Mouse (Mus musculus): ENCODE data around the gene Cdh13. TPM values are rescaled to one million over a fixed set of nuclear protein-coding genes. Genes with fewer than 3 reads are reported as not detected.

Cdh13 gene
- polyA plus RNA-seq, 1 experiment: 18.4 TPM

DNA sequence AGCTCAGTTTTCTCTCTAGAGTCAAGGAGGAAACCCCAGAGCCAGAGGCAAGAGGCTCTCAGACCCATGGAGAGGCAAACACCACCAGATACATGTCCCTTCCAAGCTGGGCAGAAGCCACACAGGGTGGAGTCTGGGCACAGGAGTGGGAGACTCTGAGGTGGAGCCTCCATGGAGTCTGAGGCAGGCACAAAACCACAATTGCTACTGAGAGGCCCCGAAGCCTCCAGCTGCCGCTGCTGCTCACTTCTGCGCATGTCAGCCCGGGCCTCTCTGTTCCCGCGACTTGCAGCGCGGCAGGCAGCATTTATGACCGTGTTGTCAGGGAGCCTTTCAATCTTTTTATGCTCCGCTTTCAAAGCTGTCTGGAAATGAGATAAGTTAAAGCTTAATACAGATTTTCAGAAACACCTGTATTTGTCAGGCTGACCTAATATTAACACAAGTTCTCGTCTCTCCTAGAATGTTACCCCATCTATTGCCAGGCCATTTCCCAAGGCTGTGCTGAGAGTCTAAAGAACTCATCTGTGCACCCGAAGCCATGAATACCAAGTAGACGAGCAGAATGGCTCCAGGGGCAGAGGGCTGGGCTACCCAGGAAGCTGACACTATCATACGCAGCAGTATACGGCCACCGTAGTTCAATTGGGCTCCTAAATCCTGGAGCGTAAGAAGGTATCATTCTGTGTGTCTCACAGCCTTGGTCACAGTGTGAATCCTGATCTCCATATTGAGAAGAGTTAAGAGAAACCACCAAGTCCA lies 30.1 kb downstream of the Cdh13 start:
- no peak for DNase-seq
- no peaks in the 10 kb centered on the region for H3K27me3 ChIP-seq (ENCODE audit: control insufficient read depth, insufficient read depth, low read length)
- no peak overlapping the region for H3K4me3 ChIP-seq (replicated peaks; ENCODE audit: insufficient read depth, low read depth, low read length)
- H3K4me1 ChIP-seq (ENCODE audit: control insufficient read depth, insufficient read depth, low read length): no peaks in the 10 kb centered on the region
- WGBS: 78% methylated on average over 17 of the region's 17 CpGs
- no peak for TF ChIP-seq POLR2A (IDR thresholded peaks at IDR 0.05; ENCODE audit: borderline replicate concordance, insufficient read depth, low read length)
- TF ChIP-seq CTCF (IDR thresholded peaks at IDR 0.05; ENCODE audit: borderline replicate concordance, insufficient read depth, low read depth, low read length): no peak
- no peak overlapping the region for H3K27ac ChIP-seq (ENCODE audit: insufficient read depth, low read length)

DNA sequence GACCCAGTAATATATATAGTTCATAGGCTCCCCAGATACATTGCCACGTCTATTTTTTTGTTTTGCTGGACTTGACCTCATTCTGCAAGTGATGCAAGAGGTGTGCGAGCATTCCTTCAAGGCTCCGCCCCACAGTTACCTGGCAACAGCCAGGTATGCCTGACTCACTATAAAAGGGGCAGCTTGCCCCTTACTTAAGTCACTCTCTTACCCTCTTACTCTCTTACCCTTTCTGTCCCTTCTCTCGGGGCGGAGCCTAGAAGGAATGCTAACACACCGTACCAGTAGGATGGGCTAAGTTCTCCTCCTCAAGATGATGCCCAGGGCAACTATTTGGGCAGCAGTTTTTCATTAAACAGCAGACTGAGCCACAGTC lies 30.6 kb downstream of the Cdh13 start:
- TF ChIP-seq CTCF (IDR thresholded peaks at IDR 0.05; ENCODE audit: borderline replicate concordance, insufficient read depth, low read depth, low read length) (no peak), POLR2A (IDR thresholded peaks at IDR 0.05; ENCODE audit: borderline replicate concordance, insufficient read depth, low read length) (no peak)
- H3K27me3 ChIP-seq (ENCODE audit: control insufficient read depth, insufficient read depth, low read length): no peaks in the 10 kb centered on the region
- 92% methylated on average over 6 of the region's 6 CpGs for WGBS
- no peak for DNase-seq
- H3K4me1 ChIP-seq (ENCODE audit: control insufficient read depth, insufficient read depth, low read length): no peaks in the 10 kb centered on the region
- H3K27ac ChIP-seq (ENCODE audit: insufficient read depth, low read length): no peak overlapping the region
- no peak overlapping the region for H3K4me3 ChIP-seq (replicated peaks; ENCODE audit: insufficient read depth, low read depth, low read length)

DNA sequence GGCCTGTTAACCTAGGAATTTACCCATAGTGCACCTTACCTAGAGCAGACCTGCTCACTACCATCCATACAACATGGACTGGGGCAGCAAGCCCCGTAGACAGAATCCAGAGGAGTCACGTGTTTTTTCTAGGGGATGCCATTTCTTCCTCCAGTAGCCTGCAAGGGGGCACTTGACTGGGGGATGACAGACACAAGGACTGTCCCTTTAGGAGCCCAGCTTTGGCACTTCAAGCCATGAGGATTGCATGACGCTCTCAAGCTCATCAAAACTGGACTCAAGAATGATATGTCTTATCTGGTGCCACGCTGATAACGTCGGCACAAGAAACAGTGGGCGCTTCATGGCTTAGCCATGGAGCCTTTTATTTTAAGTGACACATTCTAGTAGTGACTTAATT lies 31.4 kb downstream of the Cdh13 start:
- Histone ChIP-seq H3K27me3 (ENCODE audit: control insufficient read depth, insufficient read depth, low read length) (no peaks in the 10 kb centered on the region), H3K27ac (ENCODE audit: insufficient read depth, low read length) (no peak overlapping the region), H3K4me1 (ENCODE audit: control insufficient read depth, insufficient read depth, low read length) (no peaks in the 10 kb centered on the region), H3K4me3 (replicated peaks; ENCODE audit: insufficient read depth, low read depth, low read length) (no peak overlapping the region)
- TF ChIP-seq CTCF (IDR thresholded peaks at IDR 0.05; ENCODE audit: borderline replicate concordance, insufficient read depth, low read depth, low read length): no peak
- 97% methylated on average over 7 of the region's 7 CpGs for WGBS
- no peak for DNase-seq

DNA sequence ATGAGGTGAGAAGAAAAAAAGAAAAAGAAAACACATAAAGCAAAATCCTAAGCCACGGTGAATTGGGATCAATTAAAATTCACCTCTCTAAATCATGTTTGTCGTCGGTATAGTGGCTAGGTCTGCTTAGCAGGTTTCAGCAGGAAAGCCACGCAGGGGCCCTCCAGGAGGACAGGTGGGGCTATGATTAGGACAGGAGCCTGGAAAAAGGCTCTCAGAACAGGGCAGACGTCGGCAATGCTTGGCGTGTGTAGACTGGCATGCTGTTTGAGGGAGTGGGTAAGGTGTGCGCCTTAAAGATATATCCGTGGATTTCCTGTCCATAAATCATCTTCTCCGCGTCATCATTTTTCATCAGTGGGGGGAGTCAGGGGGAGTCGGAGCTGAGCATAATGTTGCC lies 32.9 kb downstream of the Cdh13 start:
- H3K27me3 ChIP-seq (ENCODE audit: control insufficient read depth, insufficient read depth, low read length): no peaks in the 10 kb centered on the region
- no peaks in the 10 kb centered on the region for H3K4me1 ChIP-seq (ENCODE audit: control insufficient read depth, insufficient read depth, low read length)
- no peak overlapping the region for H3K4me3 ChIP-seq (replicated peaks; ENCODE audit: insufficient read depth, low read depth, low read length)
- no peak for TF ChIP-seq POLR2A (IDR thresholded peaks at IDR 0.05; ENCODE audit: borderline replicate concordance, insufficient read depth, low read length)
- no peak for TF ChIP-seq CTCF (IDR thresholded peaks at IDR 0.05; ENCODE audit: borderline replicate concordance, insufficient read depth, low read depth, low read length)
- DNase-seq: no peak
- WGBS: 89% methylated on average over 12 of the region's 12 CpGs
- H3K27ac ChIP-seq (ENCODE audit: insufficient read depth, low read length): no peak overlapping the region

DNA sequence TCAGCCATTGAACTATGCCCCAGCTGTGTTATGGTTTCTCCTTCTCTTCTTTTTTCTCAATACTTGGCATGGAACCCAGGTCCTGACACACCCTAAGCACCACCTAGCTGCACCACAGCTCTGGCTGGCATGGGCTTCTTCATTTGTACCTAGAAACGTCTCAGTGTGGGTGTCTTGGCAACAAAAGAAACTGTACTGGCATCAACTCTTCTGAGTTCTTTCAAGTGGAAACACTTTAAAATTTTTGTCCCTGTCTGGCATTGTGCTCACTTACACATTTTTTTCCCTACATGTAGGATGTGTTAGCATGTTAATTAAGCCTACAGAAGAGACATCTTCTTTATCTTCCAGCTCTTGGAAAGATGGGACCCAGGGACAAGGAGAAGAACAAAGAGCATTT lies 37.0 kb downstream of the Cdh13 start:
- H3K27me3 ChIP-seq (ENCODE audit: control insufficient read depth, insufficient read depth, low read length): no peaks in the 10 kb centered on the region
- no peak overlapping the region for H3K4me3 ChIP-seq (replicated peaks; ENCODE audit: insufficient read depth, low read depth, low read length)
- no peak for DNase-seq
- TF ChIP-seq POLR2A (IDR thresholded peaks at IDR 0.05; ENCODE audit: borderline replicate concordance, insufficient read depth, low read length) (no peak), CTCF (IDR thresholded peaks at IDR 0.05; ENCODE audit: borderline replicate concordance, insufficient read depth, low read depth, low read length) (no peak)
- H3K4me1 ChIP-seq (ENCODE audit: control insufficient read depth, insufficient read depth, low read length): no peaks in the 10 kb centered on the region
- H3K27ac ChIP-seq (ENCODE audit: insufficient read depth, low read length): no peak overlapping the region
- 32% methylated on average over 1 of the region's 1 CpGs for WGBS

DNA sequence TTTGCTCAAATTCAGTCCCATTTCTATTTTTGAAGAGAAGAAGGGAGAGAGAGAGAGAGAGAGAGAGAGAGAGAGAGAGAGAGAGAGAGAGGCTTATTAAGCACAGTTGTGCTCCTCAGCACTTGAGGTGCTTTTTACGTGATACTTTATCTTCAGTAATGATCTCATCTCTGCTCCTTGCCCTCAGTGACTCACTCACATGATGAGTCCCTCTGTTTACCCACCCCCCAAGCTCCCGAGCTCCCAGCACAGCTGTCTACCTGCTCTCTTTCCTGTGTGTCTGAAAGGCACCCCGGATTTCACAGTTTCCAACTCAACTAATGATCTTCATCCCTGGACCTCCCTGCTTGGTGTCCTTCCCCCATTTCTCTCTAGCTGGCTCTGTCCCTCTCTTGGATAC lies 39.9 kb downstream of the Cdh13 start:
- Histone ChIP-seq H3K4me3 (replicated peaks; ENCODE audit: insufficient read depth, low read depth, low read length) (no peak overlapping the region), H3K27me3 (ENCODE audit: control insufficient read depth, insufficient read depth, low read length) (no peaks in the 10 kb centered on the region), H3K27ac (ENCODE audit: insufficient read depth, low read length) (no peak overlapping the region), H3K4me1 (ENCODE audit: control insufficient read depth, insufficient read depth, low read length) (no peaks in the 10 kb centered on the region)
- DNase-seq: no peak
- 84% methylated on average over 3 of the region's 3 CpGs for WGBS
- TF ChIP-seq CTCF (IDR thresholded peaks at IDR 0.05; ENCODE audit: borderline replicate concordance, insufficient read depth, low read depth, low read length): no peak
- TF ChIP-seq POLR2A (IDR thresholded peaks at IDR 0.05; ENCODE audit: borderline replicate concordance, insufficient read depth, low read length): no peak

DNA sequence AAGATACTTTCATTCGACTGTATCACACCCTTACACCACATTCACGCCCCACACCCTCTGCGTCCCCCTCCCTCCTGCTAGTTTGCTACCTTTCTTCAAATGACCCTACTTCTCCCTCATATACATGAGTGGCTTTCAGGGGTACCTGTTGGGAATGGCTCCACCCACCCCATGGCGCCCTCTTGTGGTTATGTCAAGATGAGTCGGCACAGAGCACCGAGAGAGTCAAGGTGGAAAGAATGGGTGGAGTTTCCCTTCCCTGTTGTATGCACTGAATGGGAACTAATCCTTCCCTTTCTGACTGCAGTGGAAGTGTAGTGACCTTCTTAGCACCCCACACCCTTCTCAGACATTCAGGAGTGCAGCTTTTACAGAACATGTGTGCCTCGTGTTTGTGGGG lies 51.4 kb downstream of the Cdh13 start:
- no peak overlapping the region for H3K4me3 ChIP-seq (replicated peaks; ENCODE audit: insufficient read depth, low read depth, low read length)
- no peak overlapping the region for H3K27ac ChIP-seq (ENCODE audit: insufficient read depth, low read length)
- H3K4me1 ChIP-seq (ENCODE audit: control insufficient read depth, insufficient read depth, low read length): no peaks in the 10 kb centered on the region; the same call in 1 of the 2 replicates
- 87% methylated on average over 7 of the region's 7 CpGs for WGBS
- no peaks in the 10 kb centered on the region for H3K27me3 ChIP-seq (ENCODE audit: control insufficient read depth, insufficient read depth, low read length)
- TF ChIP-seq POLR2A (IDR thresholded peaks at IDR 0.05; ENCODE audit: borderline replicate concordance, insufficient read depth, low read length) (no peak), CTCF (IDR thresholded peaks at IDR 0.05; ENCODE audit: borderline replicate concordance, insufficient read depth, low read depth, low read length) (peak; percentile 19; the same call in 1 of the 2 replicates)
- no peak for DNase-seq

DNA sequence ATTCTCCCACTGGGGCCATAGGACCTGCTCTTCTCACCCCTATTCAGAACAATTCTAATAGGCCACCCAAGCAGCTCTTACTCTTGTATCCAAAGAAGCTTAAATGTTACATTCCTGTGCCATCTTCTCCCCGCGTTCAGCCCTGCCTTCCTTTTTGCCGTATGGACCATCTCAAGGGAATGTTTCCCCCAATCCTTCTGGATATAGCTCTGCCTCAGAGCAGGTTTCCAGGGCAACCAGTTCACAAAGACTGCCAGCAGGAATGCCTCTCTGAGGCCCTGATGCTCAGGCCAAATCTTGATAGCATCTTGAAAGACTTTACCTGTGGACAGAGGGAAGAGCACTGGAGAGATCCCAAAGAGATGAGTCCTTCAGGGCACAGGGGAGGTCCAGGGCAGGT lies 56.2 kb downstream of the Cdh13 start:
- TF ChIP-seq CTCF (IDR thresholded peaks at IDR 0.05; ENCODE audit: borderline replicate concordance, insufficient read depth, low read depth, low read length) (no peak), POLR2A (IDR thresholded peaks at IDR 0.05; ENCODE audit: borderline replicate concordance, insufficient read depth, low read length) (no peak)

More for the DNA sequence above, 56.2 kb downstream of the Cdh13 start:
- no peak for DNase-seq
- H3K4me1 ChIP-seq (ENCODE audit: control insufficient read depth, insufficient read depth, low read length): no peaks in the 10 kb centered on the region; the same call in 1 of the 2 replicates
- WGBS: 42% methylated on average over 3 of the region's 3 CpGs
- H3K4me3 ChIP-seq (replicated peaks; ENCODE audit: insufficient read depth, low read depth, low read length): no peak overlapping the region
- no peaks in the 10 kb centered on the region for H3K27me3 ChIP-seq (ENCODE audit: control insufficient read depth, insufficient read depth, low read length)
- H3K27ac ChIP-seq (ENCODE audit: insufficient read depth, low read length): no peak overlapping the region
